Mouse (Mus musculus) CD8-positive naive resting alpha-beta T cell, adult 2 months (primary cell): ENCODE data around the gene Unc5b.
"Not testable (repeated sequence)": the region's sequence is repeated elsewhere in the genome, so short reads cannot be mapped to it uniquely, and the experiment has no call there.

Experiments
- DNase-seq, 2 experiments: peaks; one replicate each; pipeline ENCODE4 v3.0.0; 2022; ENCODE audit warnings: low read depth in 2 of 2, low spot score in 2 of 2

Gene Unc5b

DNA sequence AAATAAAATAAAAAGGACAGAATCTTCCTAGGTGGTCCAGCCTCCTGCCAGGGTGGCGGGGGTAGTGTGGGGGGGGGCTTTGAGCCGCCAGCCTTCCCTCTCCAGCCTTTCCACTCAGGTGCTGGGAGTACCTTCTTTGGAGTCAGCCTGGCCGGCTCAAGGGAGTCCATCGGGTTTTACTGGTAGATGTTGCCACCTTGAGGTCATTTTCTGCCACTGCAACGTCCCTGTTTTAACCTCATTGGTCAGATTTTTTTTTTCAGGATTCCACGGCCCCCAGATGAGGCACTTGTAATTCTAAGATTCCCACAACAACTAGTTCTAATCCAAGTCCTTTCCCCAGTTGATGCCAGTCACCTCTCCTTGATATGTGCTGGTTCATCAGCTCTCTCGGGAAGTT lies 74.4 kb downstream of the Unc5b start:
- peak; percentile 29 to 46 for DNase-seq

GRCm38 (mm10) chr10:60756146-60756545 lies 75.2 kb downstream of the Unc5b start:
- DNase-seq: peak in 1 of 2 experiments; percentile 23

- no peak for DNase-seq
Measured at GRCm38 (mm10) chr10:60753941-60754340, 77.4 kb downstream of the Unc5b start.

DNA sequence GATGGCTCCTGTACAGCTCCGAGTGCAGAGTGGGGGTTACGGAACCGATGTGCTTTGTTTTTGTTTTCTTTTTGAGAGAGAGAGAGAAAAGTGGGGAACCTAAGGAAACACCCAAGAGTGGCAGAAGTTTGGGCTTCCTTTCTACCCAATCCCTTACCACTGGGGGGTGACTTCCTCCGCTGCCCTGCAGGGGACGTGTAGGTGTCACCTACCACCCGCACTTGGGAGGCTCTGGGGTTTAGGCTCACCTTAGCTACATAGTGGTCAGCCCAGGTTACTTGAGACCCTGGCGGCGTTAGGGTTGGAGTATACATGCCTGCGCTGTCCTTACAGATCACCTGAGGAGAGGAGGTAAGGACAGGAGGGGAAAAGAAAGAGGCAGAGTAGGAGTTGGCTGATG lies 78.1 kb downstream of the Unc5b start:
- DNase-seq: peak; percentile 17 to 21

DNA sequence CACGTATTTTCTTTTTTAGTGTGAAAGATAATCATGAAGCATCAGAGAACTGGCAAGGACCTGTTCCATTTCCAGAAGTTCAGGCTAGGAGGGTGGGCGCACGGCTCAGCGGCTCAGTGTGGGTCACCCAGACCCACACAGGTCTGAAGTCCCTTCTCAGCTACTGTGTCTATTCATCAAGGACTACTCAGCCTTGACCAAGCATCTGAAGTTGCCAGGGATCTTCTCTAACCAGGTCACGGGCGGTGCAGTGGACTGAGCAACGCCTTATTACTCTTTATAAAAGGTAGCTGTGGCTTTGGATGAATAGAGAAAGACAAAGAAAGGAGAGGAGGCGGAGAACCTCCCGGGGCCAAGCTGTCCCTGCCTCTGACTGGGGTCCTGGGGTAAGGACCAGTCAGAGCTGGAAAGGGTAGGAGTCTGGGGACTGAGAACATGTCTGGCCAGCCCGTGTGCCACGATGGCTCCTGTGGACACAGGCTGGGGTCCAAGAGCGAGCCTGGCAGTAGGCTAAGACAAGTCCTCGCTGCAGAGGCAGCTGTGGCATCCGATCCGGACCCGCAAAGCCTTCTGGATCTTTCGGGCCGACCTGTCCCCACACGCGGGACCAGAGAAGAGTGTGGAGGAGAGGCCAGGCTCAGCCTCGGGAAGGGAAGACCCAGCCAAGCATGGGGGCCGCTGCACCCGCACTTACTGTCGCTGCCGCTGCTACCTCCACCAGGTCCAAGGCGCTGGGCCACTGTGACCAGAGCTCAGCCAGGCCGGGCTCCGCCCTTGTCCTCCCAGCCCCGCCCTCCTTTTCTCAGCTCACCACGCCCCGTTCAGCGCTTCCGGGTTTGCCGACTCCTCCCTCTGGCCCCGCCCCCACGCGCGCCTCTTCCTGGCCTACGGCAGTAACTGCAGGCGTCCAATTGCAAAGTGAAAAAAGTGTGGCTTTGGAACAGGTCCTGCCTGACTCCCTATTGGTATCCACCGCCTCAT lies 79.1 kb downstream of the Unc5b start, which contains the start of gene Slc29a3:
Slc29a3 (minus strand) TSS at position 755 of the 981 bp plus-strand sequence.
- peak; percentile 93 to 98 for DNase-seq

- DNase-seq: no peak
Measured at GRCm38 (mm10) chr10:60747667-60748212, 83.6 kb downstream of the Unc5b start.

DNA sequence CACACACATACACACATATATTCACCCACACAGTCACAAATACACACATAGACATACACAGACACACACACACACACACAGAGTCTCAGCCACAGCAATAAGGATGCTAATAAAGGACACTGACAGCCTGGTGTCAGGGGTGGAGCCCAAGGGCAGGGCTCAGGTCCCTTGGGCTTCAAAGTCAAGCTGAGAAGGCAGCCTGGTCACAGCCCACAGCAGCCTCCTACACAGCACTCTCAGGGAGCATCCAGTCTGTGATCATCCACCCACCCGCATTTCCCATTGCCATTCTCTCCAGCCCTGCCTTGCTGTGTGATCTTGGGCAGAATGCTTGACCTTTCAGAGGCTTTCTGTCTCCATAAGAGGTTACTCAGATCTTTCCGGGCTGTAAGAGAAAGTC lies 84.9 kb downstream of the Unc5b start:
- no peak for DNase-seq

GRCm38 (mm10) chr10:60744543-60745290 lies 86.7 kb downstream of the Unc5b start:
- DNase-seq: no peak

GRCm38 (mm10) chr10:60743681-60744080 lies 87.7 kb downstream of the Unc5b start:
- no peak for DNase-seq

DNA sequence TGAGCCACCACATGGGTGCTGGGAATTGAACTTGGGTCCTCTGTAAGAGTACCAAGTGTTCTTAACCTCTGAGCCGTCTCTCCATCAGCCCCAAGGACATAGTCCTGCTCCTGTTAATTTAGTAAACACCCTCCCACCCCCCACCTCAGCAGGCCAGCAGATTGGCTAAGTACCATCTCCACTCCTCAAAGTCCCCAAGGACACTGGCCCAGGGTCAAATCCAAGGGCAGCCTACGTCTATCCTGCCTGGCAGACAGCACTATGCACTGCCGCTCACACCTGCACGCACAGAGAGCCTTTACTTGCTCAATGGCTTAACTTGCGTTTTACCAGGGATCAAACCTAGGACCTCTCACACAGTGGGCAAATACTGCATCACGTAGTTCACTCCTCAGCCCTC lies 88.4 kb downstream of the Unc5b start:
- no peak for DNase-seq

DNA sequence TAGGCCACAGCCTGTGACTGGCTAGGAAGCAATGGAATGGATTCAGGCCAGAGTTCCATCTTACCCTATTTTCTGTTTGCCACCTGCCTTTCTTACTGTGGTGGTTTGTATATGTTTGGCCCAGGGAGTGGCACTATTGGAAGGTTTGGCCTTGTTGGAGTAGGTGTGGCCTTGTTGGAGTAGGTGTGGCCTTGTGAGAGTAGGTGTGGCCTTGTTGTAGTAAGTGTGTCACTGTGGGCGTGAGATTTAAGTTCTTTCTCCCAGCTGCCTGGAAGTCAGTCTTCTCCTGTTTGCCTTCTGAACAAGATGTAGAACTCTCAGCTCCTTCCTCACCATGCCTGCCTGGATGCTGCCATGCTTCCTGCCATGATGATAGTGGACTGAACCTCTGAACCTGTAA lies 89.1 kb downstream of the Unc5b start:
- not testable (repeated sequence) for DNase-seq

DNA sequence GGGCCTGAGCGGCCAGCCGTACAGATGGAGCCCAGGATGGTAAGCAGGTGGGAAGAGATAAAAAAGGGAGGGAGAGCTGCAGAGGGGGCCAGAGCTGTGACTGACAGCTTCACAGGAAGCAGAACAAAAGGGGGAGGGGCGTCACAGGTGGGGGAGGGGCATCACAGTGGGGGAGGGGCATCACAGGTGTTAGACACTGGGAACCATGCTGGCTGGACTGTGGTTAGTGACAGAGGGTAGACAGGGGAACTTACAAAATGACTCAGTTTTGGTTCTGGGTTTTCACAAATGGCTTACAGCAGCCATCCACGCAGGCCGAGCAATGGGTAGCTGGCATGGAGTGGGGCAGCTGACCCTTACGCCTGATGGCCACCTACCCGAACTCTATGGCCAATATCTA lies 89.9 kb downstream of the Unc5b start:
- DNase-seq: no peak

DNA sequence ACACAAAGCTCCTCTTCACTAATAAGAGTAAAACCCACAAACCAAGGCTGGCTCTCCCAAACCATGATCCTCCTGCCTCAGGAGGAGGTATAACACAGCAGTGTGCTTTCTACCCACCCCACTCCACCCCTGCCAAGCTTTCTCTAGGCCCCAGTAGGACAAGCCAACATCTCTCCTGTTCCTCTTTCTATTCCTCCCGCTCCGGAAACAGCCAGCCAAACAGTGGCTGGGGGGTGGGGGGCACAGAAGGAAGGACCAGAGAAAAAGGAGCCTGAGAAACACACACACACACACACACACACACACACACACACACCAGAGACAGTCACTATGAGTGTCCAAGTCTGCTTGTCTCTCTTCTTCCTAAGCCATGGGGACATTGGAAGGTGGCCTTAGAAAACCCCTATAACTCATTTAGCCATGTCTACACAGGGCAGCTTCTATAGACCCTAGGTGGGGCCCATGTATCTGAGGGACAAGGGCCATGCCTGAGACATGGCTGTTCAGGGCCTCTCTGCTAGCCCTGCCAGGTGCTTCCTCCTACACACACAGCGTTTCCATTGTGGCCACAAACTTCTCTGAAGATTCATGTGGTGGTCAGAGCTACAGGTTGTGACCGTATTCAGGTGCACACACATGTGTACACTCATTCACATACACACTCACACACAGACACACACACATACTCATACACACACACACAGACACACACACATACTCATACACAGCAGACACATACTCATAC lies 91.6 kb downstream of the Unc5b start:
- no peak for DNase-seq

DNA sequence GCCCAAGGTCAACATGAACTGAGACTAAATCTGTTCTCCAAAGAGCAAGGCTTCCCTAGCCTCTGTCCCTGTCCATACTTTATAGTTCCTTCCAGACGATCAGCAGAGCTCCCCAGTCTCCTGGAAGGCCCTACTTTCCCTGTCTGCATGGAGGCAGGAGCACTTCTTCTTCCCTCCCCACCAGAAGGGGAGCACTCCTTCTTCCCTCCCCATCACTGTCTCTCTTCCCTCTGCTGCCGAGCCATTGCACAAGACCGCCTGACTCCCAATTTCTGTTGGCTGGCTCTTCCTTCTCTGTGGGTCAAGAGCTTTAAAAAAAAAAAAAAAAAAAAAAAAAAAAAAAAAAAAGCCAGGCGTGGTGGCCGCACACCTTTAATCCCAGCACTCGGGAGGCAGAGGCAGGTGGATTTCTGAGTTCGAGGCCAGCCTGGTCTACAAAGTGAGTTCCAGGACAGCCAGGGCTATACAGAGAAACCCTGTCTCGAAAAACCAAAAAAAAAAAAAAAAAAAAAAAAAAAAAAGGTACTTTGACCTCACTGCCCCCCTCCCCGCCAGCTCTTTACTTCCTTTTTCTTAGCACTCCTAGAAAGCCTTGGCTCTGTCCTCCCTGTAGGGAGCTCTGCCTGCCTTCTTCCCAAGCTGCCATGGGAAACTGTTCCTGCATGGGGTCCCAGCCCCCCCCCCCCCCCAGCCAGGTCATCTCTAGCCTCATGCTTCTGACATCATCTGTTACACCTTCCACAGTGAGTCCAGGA lies 93.3 kb downstream of the Unc5b start:
- no peak for DNase-seq

DNA sequence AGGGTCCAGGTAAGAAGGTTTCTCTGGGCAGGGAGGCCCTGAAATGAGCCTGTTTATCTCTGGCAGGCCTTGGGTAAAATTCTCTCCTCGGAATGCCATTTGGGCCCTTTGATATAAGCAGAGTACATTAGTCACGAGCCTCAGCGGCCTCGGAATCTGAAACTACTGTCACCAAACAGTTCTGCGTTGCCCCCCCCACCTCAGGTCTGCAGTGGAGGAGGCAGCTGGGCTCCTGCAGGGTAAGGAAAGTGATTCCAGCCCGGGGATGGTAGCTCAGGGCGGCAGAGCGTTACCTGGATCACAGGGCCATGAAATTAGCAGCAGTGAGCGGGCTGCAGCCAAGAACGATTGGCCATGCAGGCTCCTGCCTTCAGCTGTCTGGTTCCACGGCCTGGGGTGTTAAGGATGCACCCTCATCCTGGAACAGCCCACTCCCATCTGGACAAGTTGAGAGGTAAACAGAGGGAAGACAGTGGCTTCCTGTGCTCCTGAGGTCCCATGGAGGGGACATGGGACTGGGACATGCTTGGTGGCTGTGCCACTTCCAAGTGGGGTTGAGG lies 94.1 kb downstream of the Unc5b start:
- no peak for DNase-seq

DNA sequence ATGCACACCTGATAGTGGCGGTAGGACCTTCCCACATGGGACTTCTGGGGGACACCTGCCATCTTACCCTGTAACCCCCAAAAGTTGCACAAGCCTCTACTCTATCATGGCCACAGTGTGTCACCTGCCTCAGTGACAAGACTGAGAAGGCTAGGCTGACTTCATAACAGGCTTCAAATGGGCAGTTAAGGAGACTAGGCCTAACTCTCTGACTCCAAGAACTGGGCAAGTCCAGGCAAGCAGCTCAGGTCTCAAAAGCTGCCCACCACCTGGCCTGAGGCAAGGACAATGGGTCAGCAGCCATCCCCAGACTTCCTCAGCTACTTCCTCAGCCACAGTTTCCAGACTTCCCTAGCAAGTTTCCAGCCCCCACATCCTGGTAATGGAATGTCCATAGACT lies 95.6 kb downstream of the Unc5b start:
- DNase-seq: no peak

DNA sequence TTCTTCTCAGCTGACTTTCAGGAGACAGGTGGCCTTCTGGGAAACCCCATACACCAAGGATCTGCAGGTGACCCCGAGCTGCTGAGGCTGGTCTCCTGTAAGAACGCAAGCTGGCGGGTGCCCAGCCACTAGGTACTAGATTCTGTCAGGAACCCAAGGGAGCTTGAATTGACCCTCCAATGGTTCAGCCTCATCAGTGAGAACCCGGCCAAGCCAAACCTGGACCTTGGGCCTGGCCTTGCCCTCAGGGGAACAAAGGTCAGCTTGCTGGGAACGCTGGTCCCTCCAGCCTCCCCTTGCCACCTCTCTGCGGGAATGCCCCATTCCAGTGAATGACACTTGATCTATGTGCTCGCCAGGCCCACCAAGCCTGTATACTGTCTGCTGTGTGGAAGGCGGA lies 97.9 kb downstream of the Unc5b start:
- DNase-seq: no peak

GRCm38 (mm10) chr10:60732397-60732861 lies 99.0 kb downstream of the Unc5b start:
- DNase-seq: no peak

DNA sequence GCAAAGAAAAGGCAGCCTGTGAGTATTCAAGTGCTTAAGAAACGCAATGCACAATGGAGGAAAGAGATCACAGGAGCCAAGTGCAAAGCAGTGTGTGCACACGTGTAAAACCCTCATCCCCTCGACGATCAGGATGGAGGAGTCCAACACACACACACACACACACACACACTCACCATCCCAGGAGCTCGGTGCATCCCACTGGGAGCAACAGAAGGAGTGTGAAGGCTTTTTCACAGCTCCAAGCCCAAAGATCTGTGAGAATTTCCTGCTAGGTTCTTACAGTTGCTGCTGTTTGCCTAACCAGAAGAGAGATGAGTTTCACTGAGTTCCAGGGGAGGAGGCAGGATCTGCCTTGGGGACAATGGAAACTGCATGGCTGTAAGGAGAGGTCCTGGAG lies 99.6 kb downstream of the Unc5b start:
- no peak for DNase-seq

DNA sequence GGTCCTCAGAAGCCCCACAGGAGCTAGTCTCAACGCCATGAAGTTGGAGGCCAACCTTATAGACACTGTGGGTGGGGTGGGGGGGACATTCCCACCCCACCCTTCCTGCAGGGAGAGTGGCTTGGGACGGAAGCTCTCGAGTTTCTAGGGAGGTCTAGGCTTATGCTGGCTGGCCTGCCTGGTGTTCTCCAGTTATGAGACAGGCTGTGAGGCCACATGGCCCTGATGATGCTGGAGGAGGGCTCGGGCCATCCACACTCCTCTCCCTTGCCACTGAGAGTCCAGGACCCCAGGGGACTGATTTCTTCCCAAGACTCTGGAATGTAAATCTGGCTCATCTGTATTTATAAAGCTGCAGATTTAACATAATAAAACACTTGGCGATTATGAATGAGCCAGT lies 104.1 kb downstream of the Unc5b start:
- no peak for DNase-seq
